Mouse (Mus musculus): ENCODE measurements around the gene Hnrnpa2b1.

The Hnrnpa2b1 gene

GRCm38 (mm10) chr6:51468891-51469561, 668 bp downstream of the Hnrnpa2b1 start:
- DNase-seq: peak; percentile 73

- DNase-seq: no peak
Measured at GRCm38 (mm10) chr6:51467649-51468048, 2.0 kb downstream of the Hnrnpa2b1 start.

- no peak for DNase-seq
Measured at GRCm38 (mm10) chr6:51460363-51460762, 9.3 kb downstream of the Hnrnpa2b1 start.

GRCm38 (mm10) chr6:51460021-51460360, 9.7 kb downstream of the Hnrnpa2b1 start:
- DNase-seq: no peak

- DNase-seq: no peak
Measured at GRCm38 (mm10) chr6:51459313-51460020, 10.2 kb downstream of the Hnrnpa2b1 start.

- DNase-seq: no peak
Measured at GRCm38 (mm10) chr6:51458925-51459312, 10.8 kb downstream of the Hnrnpa2b1 start.

- no peak for DNase-seq
Measured at GRCm38 (mm10) chr6:51457770-51458387, 11.8 kb downstream of the Hnrnpa2b1 start.

- DNase-seq: no peak
Measured at GRCm38 (mm10) chr6:51457283-51457682, 12.4 kb downstream of the Hnrnpa2b1 start.

- DNase-seq: no peak
Measured at GRCm38 (mm10) chr6:51456198-51456597, 13.5 kb downstream of the Hnrnpa2b1 start.

GRCm38 (mm10) chr6:51454949-51455348, 14.7 kb downstream of the Hnrnpa2b1 start:
- DNase-seq: no peak

GRCm38 (mm10) chr6:51452927-51453503, 16.7 kb downstream of the Hnrnpa2b1 start:
- no peak for DNase-seq

GRCm38 (mm10) chr6:51442191-51442835, 27.4 kb downstream of the Hnrnpa2b1 start:
- DNase-seq: no peak

GRCm38 (mm10) chr6:51438826-51439330, 30.8 kb downstream of the Hnrnpa2b1 start:
- no peak for DNase-seq

- no peak for DNase-seq
Measured at GRCm38 (mm10) chr6:51437665-51438064, 32.0 kb downstream of the Hnrnpa2b1 start.

GRCm38 (mm10) chr6:51434270-51434669, 35.4 kb downstream of the Hnrnpa2b1 start:
- DNase-seq: no peak

- DNase-seq: peak; percentile 17
Measured at GRCm38 (mm10) chr6:51432535-51433397, 36.9 kb downstream of the Hnrnpa2b1 start, which contains the start of gene Nfe2l3. TSS of gene Nfe2l3 (plus strand) at chr6:51432670.

GRCm38 (mm10) chr6:51424537-51424936, 45.2 kb downstream of the Hnrnpa2b1 start:
- DNase-seq: no peak

GRCm38 (mm10) chr6:51423466-51424122, 46.1 kb downstream of the Hnrnpa2b1 start:
- DNase-seq: no peak

- DNase-seq: no peak
Measured at GRCm38 (mm10) chr6:51417306-51417936, 52.3 kb downstream of the Hnrnpa2b1 start.

- no peak for DNase-seq
Measured at GRCm38 (mm10) chr6:51416433-51416832, 53.3 kb downstream of the Hnrnpa2b1 start.

Data from kidney, adult 11 months (tissue).